Mouse (Mus musculus) heart, embryonic 10.5 days (tissue): ENCODE data around the gene Wdr27. TPM values are rescaled to one million over a fixed set of nuclear protein-coding genes. Genes with fewer than 3 reads are reported as not detected.
"Not testable (repeated sequence)": the region's sequence is repeated elsewhere in the genome, so short reads cannot be mapped to it uniquely, and the experiment has no call there.

Experiments
- DNase-seq: peaks from one replicate; pipeline ENCODE4 v3.0.0-alpha.2; 2017; ENCODE audit warnings: low spot score
- H3K27ac ChIP-seq: fragments of 300-500 bp; sonication (generic); 2 replicates; pipeline ENCODE4 v1.5.1; 2016; ENCODE audit warnings: mild to moderate bottlenecking
- H3K27me3 ChIP-seq: fragments of 300-500 bp; sonication (generic); 2 replicates; pipeline ENCODE4 v1.6.1; 2016; ENCODE audit warnings: mild to moderate bottlenecking; ENCODE audit not compliant: poor library complexity, insufficient read depth, severe bottlenecking
- H3K36me3 ChIP-seq: fragments of 300-500 bp; sonication (generic); 2 replicates; pipeline ENCODE4 v1.6.1; 2016; ENCODE audit warnings: mild to moderate bottlenecking, moderate library complexity
- H3K4me1 ChIP-seq: fragments of 300-500 bp; sonication (generic); 2 replicates; pipeline ENCODE4 v1.6.1; 2016; ENCODE audit warnings: mild to moderate bottlenecking
- H3K4me3 ChIP-seq: fragments of 300-500 bp; sonication (generic); 2 replicates; pipeline ENCODE4 v1.5.1; 2016; ENCODE audit warnings: mild to moderate bottlenecking, moderate library complexity
- H3K9me3 ChIP-seq: fragments of 300-500 bp; sonication (generic); 2 replicates; pipeline ENCODE4 v1.6.1; 2016; ENCODE audit warnings: mild to moderate bottlenecking, moderate library complexity
- WGBS: fragments of 180-500 bp; shearing (Covaris S2); methylation state at CpG from one replicate; pipeline ENCODE4 v1.1.7; 2016; 5-methylcytosine and 5-hydroxymethylcytosine counted together
- polyA plus RNA-seq: library from polyadenylated mRNA; unstranded; fragments of >200 nt; fragmentation: Nextera tagmentation; extraction: Ambion mirVana; gene quantifications from 2 replicates; pipeline ENCODE4 v1.2.1, GENCODE M21; 2016

The Wdr27 gene
- polyA plus RNA-seq, 1 experiment from 2014 or later, result 3.2 TPM

DNA sequence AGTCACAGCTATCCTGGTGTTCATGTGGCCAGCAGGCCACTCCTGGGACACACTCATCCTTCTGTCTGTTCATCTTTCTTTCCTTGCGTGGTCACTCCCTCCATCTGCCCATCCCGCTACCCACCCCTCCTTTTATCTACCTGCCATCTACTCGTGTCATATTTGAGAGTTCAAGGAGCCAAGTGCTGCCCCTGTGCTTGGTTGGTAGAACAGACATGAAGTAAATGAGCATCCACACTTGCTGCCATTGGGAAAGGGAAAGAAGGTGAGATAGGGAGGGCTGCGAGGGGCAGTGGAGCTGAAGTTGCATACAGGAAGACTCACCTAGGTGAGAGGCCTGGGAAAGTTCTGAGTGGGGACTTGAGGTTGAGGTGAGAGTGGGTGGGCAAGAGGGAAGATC is 28.6 kb downstream of the Wdr27 start:
- WGBS, result 79% methylated on average over 4 of the region's 4 CpGs
- no peaks in the 10 kb centered on the region for H3K36me3 ChIP-seq

DNA sequence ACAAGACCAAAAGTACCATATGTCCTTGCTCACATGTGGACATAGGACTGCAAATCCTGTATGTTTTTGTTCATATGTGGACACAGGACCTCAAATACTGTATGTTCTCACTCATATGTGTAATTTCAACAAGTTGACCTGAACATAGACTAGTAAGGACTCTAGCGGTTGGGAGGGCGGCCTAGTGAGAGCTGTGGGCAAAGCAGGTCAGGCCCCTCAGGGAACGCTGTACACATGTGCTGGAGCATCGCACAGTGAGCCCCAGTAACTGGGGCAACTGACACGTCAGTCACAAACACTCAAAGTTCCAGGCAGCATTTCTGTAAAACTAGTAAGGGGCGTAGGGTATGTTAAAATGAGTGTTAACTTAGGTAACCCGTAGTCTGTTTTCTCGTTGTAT is 30.0 kb downstream of the Wdr27 start:
- WGBS, result 84% methylated on average over 8 of the region's 8 CpGs
- H3K27me3 ChIP-seq, result no peaks in the 10 kb centered on the region
- H3K4me3 ChIP-seq, result no peak overlapping the region
- no peaks in the 10 kb centered on the region for H3K36me3 ChIP-seq
- H3K4me1 ChIP-seq, result no peaks in the 10 kb centered on the region
- no peaks in the 10 kb centered on the region for H3K9me3 ChIP-seq
- DNase-seq, result peak; percentile 62
- no peak overlapping the region for H3K27ac ChIP-seq

More for the DNA sequence above, 28.6 kb downstream of the Wdr27 start:
- Histone ChIP-seq H3K4me3 (no peak overlapping the region), H3K27me3 (peaks cover 8% of the 10 kb centered on the region; the same call in 1 of the 2 replicates), H3K9me3 (no peaks in the 10 kb centered on the region), H3K4me1 (no peaks in the 10 kb centered on the region), H3K27ac (no peak overlapping the region)
- DNase-seq, result peak; percentile 67

DNA sequence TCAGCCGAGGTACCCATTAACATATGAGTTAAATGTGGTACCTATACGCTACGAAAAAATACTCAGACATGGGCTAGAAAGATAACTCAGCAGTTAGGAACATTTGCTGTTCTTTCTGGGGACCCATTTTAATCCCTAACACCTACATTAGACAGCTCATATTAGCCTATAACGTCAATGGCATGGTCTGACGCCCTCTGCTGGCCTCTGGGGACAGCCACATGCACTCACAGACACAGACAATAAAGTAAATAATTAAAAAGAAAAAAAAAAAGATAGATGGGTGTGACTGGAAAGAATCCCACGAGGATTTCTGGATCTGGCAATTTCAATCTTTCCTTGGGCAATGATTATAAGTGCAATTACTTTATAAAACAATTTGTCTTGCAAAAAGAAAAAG is 30.5 kb downstream of the Wdr27 start:
- no peaks in the 10 kb centered on the region for H3K9me3 ChIP-seq
- DNase-seq, result no peak
- H3K4me3 ChIP-seq, result no peak overlapping the region
- no peak overlapping the region for H3K27ac ChIP-seq
- H3K4me1 ChIP-seq, result no peaks in the 10 kb centered on the region
- 52% methylated on average over 6 of the region's 6 CpGs for WGBS
- H3K27me3 ChIP-seq, result no peaks in the 10 kb centered on the region
- H3K36me3 ChIP-seq, result no peaks in the 10 kb centered on the region

DNA sequence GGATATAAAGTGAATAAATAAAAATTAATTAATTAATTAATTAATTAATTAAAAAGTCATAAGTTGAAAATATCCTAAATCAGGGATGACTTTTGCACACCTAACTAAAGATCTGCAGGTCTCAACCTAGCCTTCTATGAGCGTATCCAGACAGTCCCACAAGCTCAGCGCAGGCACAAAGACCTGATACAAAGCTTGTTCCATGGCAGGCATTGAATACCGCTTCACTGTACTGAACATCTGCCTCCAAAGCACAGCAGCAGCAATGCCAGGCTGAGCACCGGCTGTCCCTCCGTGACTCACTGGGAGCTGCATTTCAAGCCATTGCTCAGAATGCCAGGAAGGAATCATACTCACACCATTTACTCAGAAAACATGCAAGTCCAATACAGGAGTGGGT is 32.2 kb downstream of the Wdr27 start:
- Histone ChIP-seq H3K9me3 (no peaks in the 10 kb centered on the region), H3K4me3 (no peak overlapping the region), H3K27ac (no peak overlapping the region), H3K27me3 (no peaks in the 10 kb centered on the region; the same call in 1 of the 2 replicates), H3K36me3 (no peaks in the 10 kb centered on the region), H3K4me1 (no peaks in the 10 kb centered on the region)
- 89% methylated on average over 5 of the region's 5 CpGs for WGBS
- peak; percentile 64 for DNase-seq

DNA sequence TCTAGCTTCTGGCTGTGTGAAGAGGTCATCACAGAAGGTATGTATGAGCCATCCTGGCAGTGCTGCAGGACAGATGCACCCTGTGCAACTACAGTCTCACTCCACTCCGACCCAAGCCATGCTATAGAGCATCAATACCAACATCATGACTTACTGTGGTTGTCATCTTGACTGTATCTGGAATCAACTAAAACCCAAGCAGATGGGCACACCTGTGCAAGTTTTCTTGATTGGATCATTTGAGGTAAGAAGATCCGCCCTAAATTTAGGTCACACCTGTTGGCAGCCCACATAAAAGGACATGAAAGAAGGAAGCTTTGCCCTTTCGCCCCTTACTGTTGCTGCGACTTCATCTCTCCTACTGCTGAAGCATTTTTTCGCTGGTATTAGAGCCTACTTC is 33.6 kb downstream of the Wdr27 start:
- Histone ChIP-seq H3K27me3 (no peaks in the 10 kb centered on the region; the same call in 1 of the 2 replicates), H3K4me3 (no peak overlapping the region), H3K36me3 (no peaks in the 10 kb centered on the region), H3K27ac (no peak overlapping the region), H3K9me3 (no peaks in the 10 kb centered on the region), H3K4me1 (no peaks in the 10 kb centered on the region)
- DNase-seq, result no peak
- WGBS, result 79% methylated on average over 5 of the region's 5 CpGs

DNA sequence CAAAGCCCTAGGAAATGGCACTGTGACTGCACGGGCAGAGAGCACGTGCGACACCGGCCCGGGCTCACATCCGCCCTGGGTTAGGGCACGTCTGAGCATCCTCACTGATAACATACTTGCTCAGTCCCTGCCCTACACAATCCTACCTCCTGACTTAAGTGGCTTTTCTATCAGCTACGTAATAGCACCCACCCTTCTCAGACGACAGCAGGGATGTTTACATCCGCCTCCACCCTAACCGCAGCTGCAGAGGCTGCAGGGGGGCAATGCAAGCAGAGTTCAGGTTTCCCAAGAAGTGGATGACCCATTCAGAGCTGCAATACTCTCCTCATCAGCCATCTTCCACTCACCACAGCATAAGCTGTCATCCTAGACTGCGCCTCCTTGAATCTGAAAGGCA is 35.8 kb downstream of the Wdr27 start:
- Histone ChIP-seq H3K9me3 (no peaks in the 10 kb centered on the region), H3K36me3 (no peaks in the 10 kb centered on the region), H3K27me3 (peaks cover 6% of the 10 kb centered on the region; the same call in 1 of the 2 replicates), H3K4me3 (no peak overlapping the region), H3K4me1 (no peaks in the 10 kb centered on the region), H3K27ac (no peak overlapping the region)
- WGBS, result 56% methylated on average over 12 of the region's 12 CpGs
- DNase-seq, result peak; percentile 48

DNA sequence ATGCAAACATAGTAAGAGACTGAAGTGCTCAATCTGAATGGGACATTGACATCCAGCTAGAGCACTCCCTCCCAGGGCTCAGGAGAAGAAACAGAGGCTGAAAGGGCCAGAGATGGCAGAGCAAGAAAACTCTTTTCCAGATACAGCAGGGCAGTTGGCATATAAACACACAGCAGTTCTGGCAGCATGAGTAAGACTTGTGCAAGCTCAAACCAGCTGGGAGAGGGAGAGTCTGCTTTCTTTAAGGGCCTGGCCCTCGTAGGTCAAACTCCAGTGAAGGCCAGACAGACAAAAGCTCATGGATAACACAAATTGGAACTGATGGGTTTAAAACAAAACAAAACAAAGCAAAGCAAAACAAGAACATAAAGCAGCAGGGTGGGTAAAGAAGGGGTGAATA is 36.3 kb downstream of the Wdr27 start:
- DNase-seq, result peak; percentile 13
- 28% methylated on average over 1 of the region's 1 CpGs for WGBS

DNA sequence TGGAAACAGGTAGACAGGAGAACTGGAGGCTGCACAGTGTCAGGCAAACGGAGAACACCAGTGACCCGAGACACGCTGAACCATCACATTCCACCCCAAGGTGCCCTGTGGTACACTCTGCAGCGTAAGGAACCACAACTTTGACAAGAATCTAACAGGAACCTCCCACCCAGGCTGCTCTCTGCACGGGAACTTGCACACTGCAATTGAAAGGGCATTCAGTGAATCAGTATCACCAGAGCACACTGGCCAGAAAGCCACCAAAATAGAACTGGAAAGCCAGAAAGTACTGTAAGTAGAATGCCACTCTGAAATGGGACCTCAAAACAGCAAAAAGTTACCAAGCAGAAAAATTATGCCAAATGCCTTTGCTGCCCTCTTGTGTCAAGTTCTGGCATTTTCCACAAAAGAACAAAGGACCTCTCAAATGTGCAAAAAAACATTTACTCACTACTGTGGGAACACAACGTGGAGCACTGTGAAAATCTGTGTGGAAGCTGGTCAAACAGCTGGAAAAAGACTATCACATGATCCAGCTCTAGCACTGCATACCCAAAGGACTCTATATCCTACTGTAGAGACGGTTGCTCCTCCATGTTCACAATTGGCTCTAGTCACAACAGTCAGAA is 38.2 kb downstream of the Wdr27 start:
- Histone ChIP-seq H3K4me3 (no peak overlapping the region), H3K9me3 (no peaks in the 10 kb centered on the region), H3K27me3 (peaks cover 6% of the 10 kb centered on the region; the same call in 1 of the 2 replicates), H3K4me1 (no peaks in the 10 kb centered on the region), H3K36me3 (no peaks in the 10 kb centered on the region), H3K27ac (no peak overlapping the region)
- 61% methylated on average over 7 of the region's 7 CpGs for WGBS
- DNase-seq, result no peak

More for the DNA sequence above, 36.3 kb downstream of the Wdr27 start:
- no peaks in the 10 kb centered on the region for H3K4me1 ChIP-seq
- no peaks in the 10 kb centered on the region for H3K9me3 ChIP-seq
- peaks cover 6% of the 10 kb centered on the region; the same call in 1 of the 2 replicates for H3K27me3 ChIP-seq
- no peaks in the 10 kb centered on the region for H3K36me3 ChIP-seq
- no peak overlapping the region for H3K27ac ChIP-seq
- no peak overlapping the region for H3K4me3 ChIP-seq

DNA sequence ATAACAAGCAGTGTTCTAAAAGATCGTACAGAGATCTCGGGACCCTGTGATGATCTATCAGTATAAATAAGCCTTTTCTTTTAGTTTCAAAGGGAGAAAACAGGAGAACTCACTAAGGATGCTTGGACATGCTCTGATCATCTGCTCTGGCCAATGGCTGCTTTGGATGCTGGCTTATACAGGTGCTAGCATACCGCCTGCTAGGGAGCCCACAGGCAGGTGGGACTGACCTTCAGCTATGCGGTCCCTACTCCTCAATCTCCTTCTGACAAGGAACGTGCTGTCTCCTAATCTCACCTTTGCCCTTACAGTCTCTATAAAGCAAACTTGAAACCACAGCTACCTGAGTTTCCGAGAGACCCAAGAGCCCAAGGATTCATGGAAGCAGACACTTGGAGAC is 38.8 kb downstream of the Wdr27 start:
- Histone ChIP-seq H3K4me3 (no peak overlapping the region), H3K27me3 (peaks cover 6% of the 10 kb centered on the region; the same call in 1 of the 2 replicates), H3K9me3 (no peaks in the 10 kb centered on the region), H3K36me3 (no peaks in the 10 kb centered on the region), H3K4me1 (no peaks in the 10 kb centered on the region), H3K27ac (no peak overlapping the region)
- DNase-seq, result no peak
- 82% methylated on average over 6 of the region's 6 CpGs for WGBS

DNA sequence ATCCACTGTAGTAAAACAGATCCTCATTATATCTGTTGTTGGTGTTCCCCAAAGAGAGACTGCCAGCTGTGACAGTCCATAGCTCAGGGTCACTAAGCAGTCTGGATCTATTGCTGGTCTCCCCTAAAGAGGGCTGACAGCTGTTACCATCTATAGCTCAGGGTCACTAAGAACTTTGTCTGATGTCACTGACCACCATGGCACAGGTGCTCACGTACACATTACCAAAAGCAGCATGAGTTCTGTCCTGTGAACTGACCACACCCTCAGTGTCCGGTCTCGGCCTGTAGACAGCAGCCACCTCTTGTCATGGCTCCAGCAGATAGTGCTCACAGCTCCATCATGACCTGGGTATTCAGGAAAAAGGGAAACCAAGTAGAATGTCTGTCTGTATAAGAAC is 39.7 kb downstream of the Wdr27 start:
- Histone ChIP-seq H3K4me3 (no peak overlapping the region), H3K9me3 (no peaks in the 10 kb centered on the region), H3K4me1 (no peaks in the 10 kb centered on the region), H3K36me3 (no peaks in the 10 kb centered on the region), H3K27ac (no peak overlapping the region), H3K27me3 (peaks cover 6% of the 10 kb centered on the region; the same call in 1 of the 2 replicates)
- DNase-seq, result no peak
- WGBS, result 79% methylated on average over 3 of the region's 3 CpGs

DNA sequence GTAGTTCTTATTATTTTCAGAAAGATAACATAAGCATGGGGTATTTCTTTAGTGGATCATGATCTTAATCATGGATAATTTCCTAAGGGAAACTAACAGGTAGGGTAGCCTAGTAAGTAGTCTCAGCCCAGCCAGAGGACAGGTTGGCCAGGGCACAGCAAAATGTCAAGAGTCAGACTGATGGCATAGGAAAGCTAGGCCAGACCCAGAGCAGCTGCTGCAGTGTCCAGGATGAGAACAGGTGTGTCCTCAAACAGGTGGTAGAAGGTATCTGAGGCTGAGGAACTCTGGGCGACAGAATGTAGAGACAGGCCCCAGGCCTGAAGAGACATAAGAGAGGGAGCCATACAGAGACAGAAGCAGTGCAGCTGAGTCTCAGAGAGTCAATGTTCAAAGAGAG is 44.0 kb downstream of the Wdr27 start:
- Histone ChIP-seq H3K4me3 (no peak overlapping the region), H3K9me3 (no peaks in the 10 kb centered on the region), H3K27ac (no peak overlapping the region), H3K36me3 (no peaks in the 10 kb centered on the region), H3K27me3 (0 out of 2 replicates have a peak, but pooled peaks cover 6% of the 10 kb centered on the region), H3K4me1 (no peaks in the 10 kb centered on the region)
- 57% methylated on average over 1 of the region's 1 CpGs for WGBS
- DNase-seq, result no peak

DNA sequence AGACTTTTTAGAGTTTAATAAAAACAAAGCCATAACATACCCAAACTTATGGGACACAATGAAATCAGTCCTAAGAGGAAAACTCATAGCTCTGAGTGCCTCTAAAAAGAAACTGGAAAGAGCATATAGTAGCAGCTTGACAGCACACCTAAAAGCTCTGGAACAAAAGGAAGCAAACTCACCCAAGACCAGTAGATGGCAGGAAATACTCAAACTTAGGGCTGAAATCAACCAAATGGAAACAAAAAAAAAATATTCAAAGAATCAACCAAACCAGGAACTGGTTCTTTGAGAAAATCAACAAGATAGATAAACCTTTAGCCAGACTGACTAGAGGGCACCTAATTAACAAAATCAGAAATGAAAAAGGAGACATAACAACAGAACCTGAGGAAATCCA is 47.9 kb downstream of the Wdr27 start:
- H3K4me1 ChIP-seq, DNase-seq, H3K4me3 ChIP-seq, H3K27ac ChIP-seq, H3K9me3 ChIP-seq, H3K27me3 ChIP-seq, H3K36me3 ChIP-seq: not testable (repeated sequence)

DNA sequence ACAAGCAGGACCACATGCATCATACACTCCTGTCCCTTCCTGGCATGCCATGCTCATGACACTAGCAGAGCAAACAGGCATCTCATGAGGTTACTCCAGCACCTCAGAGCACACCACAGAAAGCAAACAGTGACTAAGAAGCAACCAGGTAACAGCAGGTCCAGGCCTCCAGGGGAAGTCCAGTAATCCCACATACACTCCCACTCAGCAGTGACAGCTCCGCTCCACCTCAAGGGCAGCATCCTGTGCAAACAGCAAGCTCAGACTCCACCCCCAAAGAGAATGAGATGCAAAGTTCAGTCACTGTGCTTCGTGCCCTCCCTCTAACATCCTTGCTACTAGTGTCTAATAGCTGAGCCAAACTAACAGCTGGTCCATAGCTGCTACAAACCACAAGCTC is 56.0 kb downstream of the Wdr27 start:
- Histone ChIP-seq H3K27ac (no peak overlapping the region), H3K36me3 (no peaks in the 10 kb centered on the region), H3K4me3 (no peak overlapping the region), H3K4me1 (no peaks in the 10 kb centered on the region), H3K9me3 (no peaks in the 10 kb centered on the region), H3K27me3 (no peaks in the 10 kb centered on the region; the same call in 1 of the 2 replicates)
- no peak for DNase-seq
- 54% methylated on average over 2 of the region's 2 CpGs for WGBS

DNA sequence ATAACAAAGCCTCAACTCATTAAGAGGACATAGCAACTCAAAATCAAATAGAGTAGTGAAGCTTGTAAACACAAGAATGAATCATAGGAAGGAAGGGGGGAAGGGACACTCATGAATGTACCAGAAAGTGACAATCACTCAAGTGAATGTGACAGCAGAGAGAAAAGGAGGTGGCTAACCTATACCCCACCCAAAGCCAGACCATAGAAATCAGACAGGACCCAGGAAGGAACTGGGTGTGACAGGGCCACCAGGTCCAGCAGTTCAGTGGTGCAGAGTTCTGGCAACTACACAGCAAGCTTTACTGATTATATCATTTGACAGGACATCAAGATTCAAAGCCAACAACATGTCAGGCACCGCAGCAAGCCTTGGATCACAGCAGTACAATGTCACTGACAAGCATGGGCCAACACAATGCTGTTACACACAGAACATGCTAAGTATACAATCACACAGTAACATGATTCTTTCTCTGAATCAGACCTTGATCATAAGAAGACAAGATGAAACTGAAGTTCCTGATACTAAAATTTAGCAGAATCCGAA is 68.2 kb downstream of the Wdr27 start:
- whole genome bisulfite sequencing, result 67% methylated on average over 2 of the region's 2 CpGs
- Histone ChIP-seq H3K9me3 (no peaks in the 10 kb centered on the region), H3K4me3 (no peak overlapping the region), H3K36me3 (no peaks in the 10 kb centered on the region), H3K27me3 (no peaks in the 10 kb centered on the region), H3K27ac (no peak overlapping the region), H3K4me1 (no peaks in the 10 kb centered on the region)
- DNase-seq, result no peak
